Mouse (Mus musculus) liver, adult 2 months (tissue): ENCODE data around the gene Baiap2l2.

Experiments used
- CTCF ChIP-seq: fragments of 200-500 bp; IDR thresholded peaks from 2 replicates; pipeline ENCODE4 v1.5.1; 2011; ENCODE audit warnings: low read depth, low read length, control low read depth
- POLR2A ChIP-seq: fragments of 200-500 bp; IDR thresholded peaks from 2 replicates; pipeline ENCODE4 v1.6.1; 2011; ENCODE audit warnings: low read length, control low read depth; ENCODE audit not compliant: insufficient read depth; ENCODE audit errors: extremely low read depth

GRCm38 (mm10) chr15:79287091-79287490 is 1.8 kb upstream of the Baiap2l2 start:
- TF ChIP-seq CTCF (no peak), POLR2A (no peak)
